Mouse (Mus musculus): ENCODE measurements at regions not wholly inside any gene's neighbourhood (a gene's known extent, or its start where the extent isn't known, plus 50 kb on each side); places are given as distances from the start of the nearest gene placed in this dataset.
"Not testable (repeated sequence)": the region's sequence is repeated elsewhere in the genome, so short reads cannot be mapped to it uniquely, and the experiment has no call there.

- 6% methylated on average over 6 of the region's 6 CpGs for WGBS
- peak; percentile 78 for ATAC-seq (ENCODE audit: low FRiP score, low read depth)
Observed at GRCm38 (mm10) chr4:131177889-131178288, 233.7 kb downstream of the Matn1 start.

DNA sequence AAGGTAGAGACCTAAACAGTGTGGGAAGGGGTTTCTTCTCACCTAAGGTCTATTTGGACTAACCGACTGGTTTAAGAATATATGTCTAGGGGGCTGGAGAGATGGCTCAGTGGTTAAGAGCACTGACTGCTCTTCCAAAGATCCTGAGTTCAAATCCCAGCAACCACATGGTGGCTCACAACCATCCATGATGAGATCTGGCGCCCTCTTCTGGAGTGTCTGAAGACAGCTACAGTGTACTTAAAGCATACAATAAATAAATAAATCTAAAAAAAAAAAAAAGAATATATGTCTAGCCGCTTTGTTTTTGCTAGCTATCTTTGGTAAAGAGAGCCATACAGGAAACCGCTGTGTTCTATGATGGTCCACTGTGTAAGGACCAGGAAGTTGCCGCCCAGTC is 234.5 kb downstream of the Matn1 start:
- DNase-seq (ENCODE audit: low spot score); H3K36me3 ChIP-seq (ENCODE audit: control insufficient read depth, insufficient read depth, low read length); H3K4me3 ChIP-seq (replicated peaks; ENCODE audit: low read length); H3K9ac ChIP-seq (ENCODE audit: low read depth, low read length, severe bottlenecking); H3K27ac ChIP-seq (replicated peaks; ENCODE audit: low read depth, low read length); ATAC-seq (ENCODE audit: low FRiP score, low read depth); H3K9me3 ChIP-seq (ENCODE audit: control insufficient read depth, low read length); H3K27me3 ChIP-seq (ENCODE audit: control insufficient read depth, insufficient read depth, low read length); H3K4me2 ChIP-seq (replicated peaks; ENCODE audit: low read depth, low read length, severe bottlenecking): not testable (repeated sequence)
- peaks cover 18% of the 10 kb centered on the region for H3K4me1 ChIP-seq (ENCODE audit: control insufficient read depth, insufficient read depth, low read length)
- 77% methylated on average over 5 of the region's 5 CpGs for WGBS

More at GRCm38 (mm10) chr4:131177889-131178288, 233.7 kb downstream of the Matn1 start:
- no peak for TF ChIP-seq POLR2A (IDR thresholded peaks at IDR 0.05; ENCODE audit: borderline replicate concordance, extremely low read depth, insufficient read depth, insufficient read length)
- H3K27ac ChIP-seq (replicated peaks; ENCODE audit: low read depth, low read length), result 0 out of 2 replicates have a peak overlapping the region, but pooled peaks have one; percentile 3
- peak; percentile 69 for DNase-seq (ENCODE audit: low spot score)
- no peaks in the 10 kb centered on the region for H3K27me3 ChIP-seq (ENCODE audit: control insufficient read depth, insufficient read depth, low read length)
- no peak overlapping the region for H3K4me2 ChIP-seq (replicated peaks; ENCODE audit: low read depth, low read length, severe bottlenecking)
- no peaks in the 10 kb centered on the region for H3K36me3 ChIP-seq (ENCODE audit: control insufficient read depth, insufficient read depth, low read length)
- H3K9ac ChIP-seq (ENCODE audit: low read depth, low read length, severe bottlenecking), result no peak overlapping the region
- H3K4me1 ChIP-seq (ENCODE audit: control insufficient read depth, insufficient read depth, low read length), result peaks cover 18% of the 10 kb centered on the region
- no peak overlapping the region for H3K4me3 ChIP-seq (replicated peaks; ENCODE audit: low read length)
- H3K9me3 ChIP-seq (ENCODE audit: control insufficient read depth, low read length), result no peaks in the 10 kb centered on the region

GRCm38 (mm10) chr4:131188066-131188465 is 243.9 kb downstream of the Matn1 start:
- Histone ChIP-seq H3K4me1 (ENCODE audit: control insufficient read depth, insufficient read depth, low read length) (no peaks in the 10 kb centered on the region), H3K36me3 (ENCODE audit: control insufficient read depth, insufficient read depth, low read length) (no peaks in the 10 kb centered on the region), H3K27me3 (ENCODE audit: control insufficient read depth, insufficient read depth, low read length) (no peaks in the 10 kb centered on the region), H3K27ac (replicated peaks; ENCODE audit: low read depth, low read length) (no peak overlapping the region), H3K4me2 (replicated peaks; ENCODE audit: low read depth, low read length, severe bottlenecking) (no peak overlapping the region), H3K9ac (ENCODE audit: low read depth, low read length, severe bottlenecking) (no peak overlapping the region), H3K4me3 (replicated peaks; ENCODE audit: low read length) (no peak overlapping the region), H3K9me3 (ENCODE audit: control insufficient read depth, low read length) (no peaks in the 10 kb centered on the region)
- no peak for TF ChIP-seq POLR2A (IDR thresholded peaks at IDR 0.05; ENCODE audit: borderline replicate concordance, extremely low read depth, insufficient read depth, insufficient read length)
- DNase-seq (ENCODE audit: low spot score), result no peak
- WGBS, result 87% methylated on average over 3 of the region's 3 CpGs
- ATAC-seq (ENCODE audit: low FRiP score, low read depth), result no peak

DNA sequence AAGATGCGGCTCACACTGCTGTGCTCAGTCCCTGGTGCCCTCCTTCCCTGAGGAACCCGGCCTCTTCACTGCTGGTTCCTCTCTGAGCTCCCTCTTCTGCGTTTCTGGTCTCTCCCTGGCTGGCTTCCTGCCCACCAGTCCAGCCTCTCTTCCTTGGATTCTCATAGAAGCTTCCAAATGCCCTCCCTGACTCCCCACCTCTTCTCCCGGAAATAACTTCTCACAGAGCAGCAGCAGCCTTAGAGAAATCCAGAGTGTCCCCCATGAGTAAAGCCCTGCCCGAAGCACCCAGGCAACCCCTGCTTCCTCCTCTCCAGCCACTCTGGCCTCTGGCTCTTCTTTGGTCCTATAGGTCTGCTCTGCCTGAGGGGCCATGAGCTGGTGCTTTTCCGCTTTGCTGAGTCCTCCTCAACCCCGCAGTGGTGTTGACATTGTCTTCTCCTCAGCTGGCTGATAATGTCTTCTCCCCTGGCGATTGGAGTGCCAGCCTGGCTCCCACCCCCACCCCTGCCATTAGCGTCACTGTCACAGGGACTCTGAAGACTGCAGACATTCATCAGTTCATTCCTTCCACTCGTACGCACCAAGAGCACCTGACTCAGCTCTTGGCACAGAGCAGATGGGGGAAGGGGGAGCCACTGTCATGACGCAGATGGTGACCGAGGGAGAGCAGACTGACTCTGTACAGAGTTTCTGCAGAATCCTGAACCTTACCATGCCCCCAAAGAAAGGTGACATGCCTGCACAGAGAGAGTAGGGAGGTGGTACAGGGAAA is 247.1 kb downstream of the Matn1 start:
- Histone ChIP-seq H3K4me1 (ENCODE audit: control insufficient read depth, insufficient read depth, low read length) (no peaks in the 10 kb centered on the region), H3K36me3 (ENCODE audit: control insufficient read depth, insufficient read depth, low read length) (no peaks in the 10 kb centered on the region), H3K4me2 (replicated peaks; ENCODE audit: low read depth, low read length, severe bottlenecking) (no peak overlapping the region), H3K27ac (replicated peaks; ENCODE audit: low read depth, low read length) (no peak overlapping the region), H3K9ac (ENCODE audit: low read depth, low read length, severe bottlenecking) (no peak overlapping the region), H3K9me3 (ENCODE audit: control insufficient read depth, low read length) (no peaks in the 10 kb centered on the region), H3K4me3 (replicated peaks; ENCODE audit: low read length) (no peak overlapping the region), H3K27me3 (ENCODE audit: control insufficient read depth, insufficient read depth, low read length) (no peaks in the 10 kb centered on the region)
- TF ChIP-seq POLR2A (IDR thresholded peaks at IDR 0.05; ENCODE audit: borderline replicate concordance, extremely low read depth, insufficient read depth, insufficient read length), result no peak
- 76% methylated on average over 13 of the region's 13 CpGs for WGBS
- DNase-seq (ENCODE audit: low spot score) (no peak), ATAC-seq (ENCODE audit: low FRiP score, low read depth) (no peak)

GRCm38 (mm10) chr4:131193900-131194419 is 249.8 kb downstream of the Matn1 start:
- Histone ChIP-seq H3K4me1 (ENCODE audit: control insufficient read depth, insufficient read depth, low read length) (no peaks in the 10 kb centered on the region), H3K9ac (ENCODE audit: low read depth, low read length, severe bottlenecking) (no peak overlapping the region), H3K9me3 (ENCODE audit: control insufficient read depth, low read length) (no peaks in the 10 kb centered on the region), H3K4me3 (replicated peaks; ENCODE audit: low read length) (no peak overlapping the region), H3K27me3 (ENCODE audit: control insufficient read depth, insufficient read depth, low read length) (no peaks in the 10 kb centered on the region), H3K36me3 (ENCODE audit: control insufficient read depth, insufficient read depth, low read length) (no peaks in the 10 kb centered on the region), H3K27ac (replicated peaks; ENCODE audit: low read depth, low read length) (no peak overlapping the region), H3K4me2 (replicated peaks; ENCODE audit: low read depth, low read length, severe bottlenecking) (no peak overlapping the region)
- DNase-seq (ENCODE audit: low spot score), result no peak
- WGBS, result 52% methylated on average over 20 of the region's 20 CpGs
- ATAC-seq (ENCODE audit: low FRiP score, low read depth), result no peak
- no peak for TF ChIP-seq POLR2A (IDR thresholded peaks at IDR 0.05; ENCODE audit: borderline replicate concordance, extremely low read depth, insufficient read depth, insufficient read length)
